Mouse (Mus musculus): ENCODE data around the gene Frem1.

DNA sequence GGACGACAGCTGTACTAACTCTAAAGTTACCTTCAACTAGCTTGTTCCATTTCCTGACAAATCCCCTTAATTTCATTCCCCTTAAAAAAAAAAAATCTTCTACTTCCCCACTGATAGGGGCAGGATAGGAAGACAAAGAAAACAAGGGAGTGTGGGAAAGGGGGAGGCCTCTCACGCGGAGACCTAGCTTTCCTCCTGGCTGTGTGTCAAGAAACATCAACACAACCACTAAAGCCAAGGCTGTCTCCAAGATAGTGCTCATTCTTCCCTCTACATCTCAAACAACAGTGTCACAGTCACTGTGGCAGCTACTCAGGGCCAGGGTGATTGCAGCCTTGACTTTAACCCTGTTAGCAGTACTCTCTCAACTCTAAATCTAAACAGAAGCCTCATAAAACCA is 191.6 kb downstream of the Frem1 start:
- no peak for TF ChIP-seq CTCF (conservative IDR thresholded peaks at IDR 0.05; ENCODE audit: low read length)
- TF ChIP-seq POU5F1 (IDR thresholded peaks at IDR 0.05; ENCODE audit: borderline replicate concordance, low read length), result no peak

Data from E14TG2a.4 (cell line).